Mouse (Mus musculus): ENCODE measurements around the gene Kdm2b.

Kdm2b gene

DNA sequence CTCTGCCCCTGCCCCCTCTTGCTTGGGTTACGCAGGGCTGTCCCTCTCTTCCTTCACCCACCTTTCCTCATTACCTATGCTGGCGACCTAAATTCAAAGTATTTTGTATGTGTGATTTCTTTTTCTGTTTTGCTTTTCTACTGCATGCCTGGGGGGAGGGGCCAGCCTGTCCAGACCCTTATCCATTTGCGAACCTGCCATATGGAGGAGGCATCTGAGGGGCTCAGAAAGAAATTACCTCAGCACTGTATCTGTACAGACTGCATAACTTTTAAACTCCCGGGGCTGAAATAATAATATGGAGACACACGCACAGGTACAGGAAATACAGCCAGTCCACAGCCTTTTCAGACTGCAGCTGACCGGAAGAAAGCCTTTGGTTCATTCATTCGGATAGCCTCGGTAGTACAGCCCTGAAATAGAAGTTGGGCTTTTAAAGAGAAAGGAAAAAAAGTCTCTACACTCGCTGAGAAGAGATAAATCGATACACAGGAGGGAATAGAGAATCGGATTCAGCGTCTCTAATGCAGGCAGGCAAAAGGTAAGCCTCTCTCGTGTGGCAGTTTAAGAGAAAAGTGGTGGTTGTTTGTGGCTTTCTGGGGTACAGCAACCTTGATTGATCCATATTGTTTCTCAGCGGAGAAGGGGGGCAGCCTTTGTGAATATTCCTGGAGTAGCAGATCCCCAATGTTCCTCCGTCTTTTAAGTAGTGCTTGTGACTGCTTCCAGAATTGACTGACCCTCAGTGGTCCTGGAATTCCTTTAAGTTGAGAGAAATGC, at the start of gene Kdm2b:
Gene Kdm2b (minus strand): TSS at position 273 of the 780 bp plus-strand sequence.
- DNase-seq (ENCODE audit: extremely low spot score), result peak; percentile 29

- DNase-seq (ENCODE audit: extremely low spot score), result peak; percentile 84
Measured at GRCm38 (mm10) chr5:123039120-123039752, 49.6 kb upstream of the Kdm2b start.

GRCm38 (mm10) chr5:123038115-123038514, 48.5 kb upstream of the Kdm2b start:
- DNase-seq (ENCODE audit: extremely low spot score), result no peak

DNA sequence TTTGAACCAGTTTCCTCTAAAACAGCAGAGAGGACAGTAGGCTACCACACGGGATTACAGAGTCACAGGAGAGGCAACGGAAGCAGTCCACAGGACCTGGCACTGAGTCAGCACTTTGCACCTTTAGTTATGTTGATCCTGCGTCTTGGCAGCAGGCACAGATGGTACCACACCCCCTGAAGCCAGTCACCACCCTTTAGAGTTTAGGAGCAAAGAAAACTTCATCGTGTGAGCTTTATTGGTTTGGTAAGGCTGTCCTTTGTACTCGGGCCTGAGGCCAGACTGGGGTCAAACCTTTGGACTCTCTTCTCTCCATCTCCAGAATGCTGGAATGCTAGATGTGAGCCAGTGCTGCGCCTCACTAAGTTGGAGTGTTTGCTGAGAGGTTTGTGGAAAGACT, 45.9 kb upstream of the Kdm2b start:
- no peak for DNase-seq (ENCODE audit: extremely low spot score)

- DNase-seq (ENCODE audit: extremely low spot score), result no peak
Measured at GRCm38 (mm10) chr5:123035089-123035488, 45.5 kb upstream of the Kdm2b start.

- DNase-seq (ENCODE audit: extremely low spot score), result no peak
Measured at GRCm38 (mm10) chr5:123033646-123034160, 44.1 kb upstream of the Kdm2b start.

GRCm38 (mm10) chr5:123031312-123031711, 41.7 kb upstream of the Kdm2b start:
- no peak for DNase-seq (ENCODE audit: extremely low spot score)

DNA sequence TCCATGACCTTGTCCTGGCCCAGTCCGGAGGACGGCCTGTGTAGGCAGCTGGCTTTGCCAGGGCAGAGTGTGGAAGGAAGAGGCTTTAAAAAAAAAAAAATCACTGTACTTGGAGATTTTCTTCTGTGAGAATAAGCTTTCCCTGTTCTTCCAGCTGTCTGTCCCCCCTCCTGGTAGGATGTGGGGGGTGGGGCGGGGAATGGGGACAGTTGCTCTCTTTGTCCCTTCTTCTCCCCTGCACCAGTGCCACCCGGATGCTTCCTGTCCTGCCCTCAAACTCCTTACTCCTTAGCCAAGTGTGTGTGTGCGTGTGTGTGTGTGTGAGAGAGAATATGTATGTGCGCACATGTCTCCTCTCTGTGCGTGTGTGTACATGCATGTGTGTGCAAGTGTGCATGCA, 40.1 kb upstream of the Kdm2b start:
- DNase-seq (ENCODE audit: extremely low spot score), result no peak

- no peak for DNase-seq (ENCODE audit: extremely low spot score)
Measured at GRCm38 (mm10) chr5:123027436-123027835, 37.8 kb upstream of the Kdm2b start.

GRCm38 (mm10) chr5:123026414-123026813, 36.8 kb upstream of the Kdm2b start:
- DNase-seq (ENCODE audit: extremely low spot score), result no peak

- no peak for DNase-seq (ENCODE audit: extremely low spot score)
Measured at GRCm38 (mm10) chr5:123024965-123025573, 35.4 kb upstream of the Kdm2b start.

DNA sequence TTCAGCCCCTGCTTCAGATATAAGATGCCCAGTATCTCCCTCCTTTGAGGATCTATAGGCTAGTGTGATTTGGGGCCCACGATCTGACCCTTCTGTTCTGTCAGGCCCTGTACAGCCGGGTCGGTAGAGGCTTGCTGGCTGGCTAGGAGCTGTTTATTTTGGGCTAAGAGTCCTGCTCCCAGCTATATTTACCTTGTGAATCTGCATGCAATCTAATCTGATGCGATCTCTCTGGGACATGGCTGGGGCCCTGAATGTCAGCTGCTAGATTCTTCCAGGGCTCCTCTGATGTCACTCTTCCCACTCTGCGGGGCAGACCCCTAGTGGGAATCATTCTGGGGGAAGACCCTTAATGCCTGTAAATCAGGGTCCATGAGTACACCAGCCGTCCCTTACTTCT, 34.7 kb upstream of the Kdm2b start:
- no peak for DNase-seq (ENCODE audit: extremely low spot score)

DNA sequence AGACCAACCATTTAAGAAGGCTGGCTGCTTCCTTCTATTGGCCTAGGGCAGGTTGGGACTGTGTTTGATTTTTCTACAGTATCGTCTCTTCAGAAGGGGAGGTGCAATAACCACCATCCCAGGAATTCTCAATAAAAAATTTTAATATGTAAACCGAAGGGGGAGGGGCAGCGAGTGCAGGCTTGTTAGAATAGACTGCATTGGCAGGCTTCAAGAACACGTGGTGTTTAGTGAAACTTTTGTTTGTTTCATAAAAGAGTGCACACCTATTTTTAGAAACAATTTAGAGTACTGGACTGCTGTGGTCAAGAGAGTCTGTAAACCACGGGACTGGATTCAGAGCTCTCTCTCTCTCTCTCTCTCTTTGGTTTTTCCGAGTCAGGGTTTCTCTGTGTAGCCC, 33.4 kb upstream of the Kdm2b start:
- DNase-seq (ENCODE audit: extremely low spot score), result no peak

DNA sequence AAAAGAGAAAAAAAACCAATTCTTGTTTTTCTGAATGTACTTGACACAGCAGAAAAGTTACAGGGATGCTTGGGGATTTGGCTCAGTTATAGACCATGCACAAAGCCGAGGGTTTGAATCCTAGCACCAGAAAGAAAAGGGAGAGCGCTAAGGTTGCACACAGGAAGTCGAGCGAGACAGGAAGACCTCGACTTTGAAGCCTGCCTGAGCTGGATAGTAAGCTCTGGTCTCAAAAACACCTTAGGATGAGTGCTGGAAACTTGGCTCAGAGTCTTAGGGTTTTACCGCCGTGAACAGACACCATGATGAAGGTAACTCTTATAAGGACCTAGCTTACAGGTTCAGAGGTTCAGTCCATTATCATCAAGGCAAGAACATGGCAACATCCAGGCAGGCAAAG, 31.8 kb upstream of the Kdm2b start:
- DNase-seq (ENCODE audit: extremely low spot score), result no peak

DNA sequence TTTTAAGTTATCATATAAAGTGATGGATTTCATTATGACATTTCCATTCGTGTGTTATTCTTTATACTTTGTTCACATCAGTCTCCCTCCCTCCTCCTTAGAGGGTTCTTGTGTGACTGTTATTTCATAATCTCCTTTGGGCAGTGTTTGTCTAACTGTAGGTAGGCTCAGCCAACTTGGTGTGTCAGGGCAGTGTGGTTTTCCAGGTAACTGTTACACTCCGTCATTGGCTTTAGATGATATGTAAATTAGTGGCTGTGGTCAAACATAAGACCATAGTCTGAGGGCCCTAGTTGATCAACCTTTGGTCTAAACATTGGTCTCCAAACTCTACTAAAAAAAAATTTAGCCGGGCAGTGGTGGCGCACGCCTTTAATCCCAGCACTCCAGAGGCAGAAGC, 30.8 kb upstream of the Kdm2b start:
- DNase-seq (ENCODE audit: extremely low spot score), result no peak

DNA sequence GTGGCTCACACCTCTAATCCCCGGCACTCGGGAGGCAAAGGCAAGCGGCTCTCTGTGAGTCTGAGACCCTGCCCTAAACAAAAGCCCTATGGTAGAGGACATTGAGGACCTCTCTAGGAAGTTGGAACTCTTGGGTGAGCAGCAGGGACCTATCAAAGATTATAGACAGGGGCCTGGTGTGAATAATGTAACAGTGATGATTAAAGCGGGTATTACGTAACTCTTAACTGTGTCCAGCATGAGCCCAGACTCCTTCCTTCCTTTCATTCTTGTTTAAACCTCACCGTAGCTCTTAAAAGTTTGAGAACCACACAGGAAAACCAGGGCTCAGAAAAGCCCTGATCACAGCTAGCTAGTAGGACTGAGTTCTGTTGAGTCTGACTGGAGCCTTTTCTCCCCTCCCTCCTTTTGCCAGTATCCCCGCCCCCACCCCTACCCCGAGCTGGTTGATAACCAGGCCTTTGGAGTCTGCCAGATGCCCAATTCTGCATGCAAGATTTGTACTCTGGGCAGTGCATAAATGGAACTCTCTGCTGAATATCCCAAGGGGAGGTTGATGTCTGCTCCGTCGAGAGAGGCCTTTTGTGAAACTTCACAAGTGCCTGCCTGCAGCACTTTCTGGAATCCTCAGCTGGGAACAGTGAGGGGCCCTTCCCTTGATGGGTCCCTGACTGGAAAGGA, 29.9 kb upstream of the Kdm2b start:
- no peak for DNase-seq (ENCODE audit: extremely low spot score)

DNA sequence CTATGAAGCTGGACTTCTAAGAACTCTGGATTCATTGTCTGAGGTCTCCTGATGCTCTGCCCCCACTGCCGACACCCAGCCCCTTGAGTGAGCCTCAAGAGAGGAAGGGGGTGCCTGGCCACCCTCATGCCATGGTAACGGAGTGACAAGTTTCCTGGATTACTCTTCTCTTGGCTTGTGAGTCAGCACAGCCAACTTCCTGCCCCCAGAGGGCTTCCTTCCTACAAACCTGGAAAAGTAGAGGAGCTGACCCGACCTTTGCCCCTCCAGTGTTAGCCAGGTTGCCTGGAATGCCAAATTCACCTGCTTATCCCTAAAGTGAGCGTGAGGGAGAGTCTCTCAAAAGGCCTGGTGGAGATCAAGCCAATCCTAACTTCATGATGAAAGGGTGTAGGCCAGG, 27.9 kb upstream of the Kdm2b start:
- DNase-seq (ENCODE audit: extremely low spot score), result no peak

- no peak for DNase-seq (ENCODE audit: extremely low spot score)
Measured at GRCm38 (mm10) chr5:123015915-123016314, 26.3 kb upstream of the Kdm2b start.

DNA sequence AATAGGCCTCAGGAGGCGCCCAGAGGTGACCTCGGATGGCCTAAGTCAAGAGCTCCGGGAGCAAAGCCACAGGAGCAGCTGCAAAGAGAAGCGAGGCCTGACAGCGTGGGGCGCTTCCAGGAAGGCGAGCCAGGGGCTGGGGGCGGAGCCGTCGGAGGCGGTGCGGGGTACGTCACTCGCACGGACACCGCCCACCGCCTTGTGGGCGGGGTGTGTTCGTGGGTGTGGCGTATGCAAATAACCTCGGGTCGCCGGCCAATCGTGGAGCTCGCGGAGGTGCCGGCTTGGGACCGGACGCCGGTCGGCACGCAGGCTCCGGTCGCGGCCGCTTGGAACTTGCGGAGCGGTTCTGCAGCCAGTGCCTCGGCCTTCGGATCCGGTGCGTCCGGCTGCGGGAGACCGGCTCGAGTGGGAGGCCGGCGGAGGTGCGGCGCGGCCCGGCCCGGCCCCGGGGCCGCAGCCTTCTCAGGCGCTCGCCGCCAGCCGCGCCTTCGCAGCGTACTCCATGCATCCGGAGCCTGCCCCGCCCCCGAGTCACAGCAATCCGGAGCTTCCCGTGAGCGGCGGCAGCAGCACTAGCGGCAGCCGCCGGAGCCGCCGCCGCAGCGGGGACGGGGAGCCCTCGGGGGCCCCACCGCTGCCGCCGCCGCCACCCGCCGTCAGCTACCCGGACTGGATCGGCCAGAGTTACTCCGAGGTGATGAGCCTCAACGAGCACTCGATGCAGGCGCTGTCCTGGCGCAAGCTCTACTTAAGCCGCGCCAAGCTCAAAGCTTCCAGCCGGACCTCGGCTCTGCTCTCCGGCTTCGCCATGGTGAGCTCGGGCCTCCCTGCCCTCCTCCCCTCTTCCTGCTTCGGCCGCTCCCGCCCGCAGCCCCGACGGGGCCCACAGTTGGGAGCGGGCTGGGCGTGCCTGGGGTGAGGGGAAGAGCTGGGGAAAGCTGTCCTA, 25.4 kb upstream of the Kdm2b start, which contains the start of gene Orai1:
Gene Orai1 (plus strand): TSS at position 322 of the 949 bp plus-strand sequence.
- DNase-seq (ENCODE audit: extremely low spot score), result peak; percentile 99

DNA sequence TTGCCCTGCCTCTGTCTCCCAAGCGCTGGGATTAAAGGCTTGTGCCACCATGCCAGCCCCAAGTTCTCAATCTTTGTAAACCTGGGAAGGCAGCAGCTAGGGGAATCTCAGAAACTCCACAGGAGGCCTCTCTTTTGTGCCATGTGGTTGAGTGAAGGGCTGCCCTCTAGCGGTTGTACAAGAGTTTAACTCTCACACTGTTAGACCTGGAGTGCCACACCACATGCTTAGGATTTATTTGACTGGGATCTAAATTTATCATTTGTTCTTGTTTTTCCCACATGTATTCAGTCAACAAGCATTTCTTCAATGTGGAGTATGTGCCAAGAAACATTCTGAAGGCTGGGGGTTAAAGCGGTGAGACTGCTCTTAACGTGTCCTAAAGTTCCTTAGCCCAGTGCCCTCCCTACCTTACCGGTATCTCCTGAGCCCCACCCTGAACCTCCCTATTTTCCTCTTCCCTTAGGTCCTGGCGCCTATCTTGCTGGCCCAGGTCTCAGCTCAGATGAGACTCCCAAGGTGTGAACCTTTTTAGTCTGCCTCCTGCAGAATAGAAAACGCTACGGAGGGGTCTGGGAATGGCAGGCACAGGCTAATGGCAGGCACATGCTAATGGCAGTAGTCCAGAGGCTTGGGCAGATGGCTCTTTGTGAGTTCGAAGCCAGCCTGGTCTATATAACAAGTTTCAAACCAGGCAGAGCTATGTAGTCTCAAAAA, 24.1 kb upstream of the Kdm2b start:
- DNase-seq (ENCODE audit: extremely low spot score), result peak; percentile 79

Measured in embryo, embryonic 9.5 days (tissue).